Mouse (Mus musculus) G1E (cell line): ENCODE data around the gene Rpl27.

Experiments used
- CTCF ChIP-seq: IDR thresholded peaks from 2 replicates; pipeline ENCODE4 v1.5.1; 2012; ENCODE audit warnings: low read depth, low read length, inconsistent platforms, mixed read lengths
- GATA1 ChIP-seq: IDR thresholded peaks from 2 replicates; pipeline ENCODE4 v1.6.1; 2012; ENCODE audit warnings: borderline replicate concordance, low read length, inconsistent platforms, mixed read lengths

DNA sequence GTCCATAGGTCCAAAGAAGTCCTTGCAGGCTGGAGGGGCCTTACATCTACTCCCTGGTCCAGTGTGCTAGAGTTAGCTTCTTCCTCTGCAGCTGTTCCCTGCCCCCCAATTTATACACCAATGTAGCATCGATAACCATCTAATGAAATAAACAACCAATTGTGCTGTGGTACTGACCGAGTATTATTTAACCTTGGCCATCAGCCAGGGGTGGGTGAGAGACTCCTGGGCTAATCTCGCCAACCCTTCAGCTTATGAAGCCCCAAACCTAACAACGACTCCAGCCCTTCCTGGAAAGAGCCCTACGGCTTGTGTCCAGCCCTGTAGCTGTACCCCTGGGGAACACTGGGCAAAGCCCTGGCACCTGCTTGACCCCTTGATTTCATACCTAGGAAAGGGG, 32.2 kb downstream of the Rpl27 start:
- TF ChIP-seq CTCF (no peak), GATA1 (no peak)
